Mouse (Mus musculus): ENCODE data around the gene Tle3.

- TF ChIP-seq POLR2A (IDR thresholded peaks at IDR 0.05; ENCODE audit: borderline replicate concordance, extremely low read depth, insufficient read depth, insufficient read length, poor library complexity, severe bottlenecking) (no peak), CTCF (IDR thresholded peaks at IDR 0.05; ENCODE audit: borderline replicate concordance, extremely low read depth, insufficient read depth, insufficient read length) (no peak)
These were observed 29.9 kb upstream of the Tle3 start for GRCm38 (mm10) chr9:61342297-61342696.

All from brain, embryonic 14.5 days (tissue).